Mouse (Mus musculus) naive thymus-derived CD4-positive, alpha-beta T cell, adult 5 months (primary cell): ENCODE measurements around the gene Olfr1438-ps1. TPM values are rescaled to one million over a fixed set of nuclear protein-coding genes. Genes with fewer than 3 reads are reported as not detected.

Experiments used
- polyA plus RNA-seq: library from polyadenylated mRNA; unstranded; fragments of 100-300 nt; shearing (Covaris generic); gene quantifications from one replicate; pipeline ENCODE4 v1.2.1, GENCODE M21; 2017

The Olfr1438-ps1 gene
- not detected for polyA plus RNA-seq

GRCm38 (mm10) chr19:12335810-12336209 lies at the start of gene Olfr1438-ps1:
Gene Olfr1438-ps1, minus strand, starts transcription at chr19:12335910.

DNA sequence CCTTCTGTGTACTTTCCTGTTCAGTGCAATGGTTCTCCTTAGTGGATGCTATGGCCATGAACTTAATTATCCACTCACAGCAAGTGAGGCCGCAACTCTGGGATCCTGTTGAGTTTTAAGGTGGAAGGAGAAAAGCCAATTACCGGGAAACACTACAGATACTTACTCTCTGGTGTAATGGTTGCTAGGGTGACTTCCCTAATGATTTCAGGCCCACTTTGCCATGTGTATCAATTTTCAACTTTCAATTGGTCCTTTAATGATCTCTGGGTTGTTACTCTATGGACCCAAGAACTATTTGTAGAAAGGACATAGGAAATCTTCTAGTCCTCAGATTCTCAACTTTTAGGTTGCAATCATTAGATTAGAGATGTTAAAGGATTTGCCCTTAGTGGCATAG lies 10.7 kb downstream of the Olfr1438-ps1 start, which contains the start of gene Olfr1437:
Gene Olfr1437, minus strand, starts transcription at position 101 of the 400 bp plus-strand sequence.

GRCm38 (mm10) chr19:12299030-12299429 lies 36.7 kb downstream of the Olfr1438-ps1 start, which contains the start of gene Olfr1436:
Gene Olfr1436, minus strand, starts transcription at chr19:12299130.

DNA sequence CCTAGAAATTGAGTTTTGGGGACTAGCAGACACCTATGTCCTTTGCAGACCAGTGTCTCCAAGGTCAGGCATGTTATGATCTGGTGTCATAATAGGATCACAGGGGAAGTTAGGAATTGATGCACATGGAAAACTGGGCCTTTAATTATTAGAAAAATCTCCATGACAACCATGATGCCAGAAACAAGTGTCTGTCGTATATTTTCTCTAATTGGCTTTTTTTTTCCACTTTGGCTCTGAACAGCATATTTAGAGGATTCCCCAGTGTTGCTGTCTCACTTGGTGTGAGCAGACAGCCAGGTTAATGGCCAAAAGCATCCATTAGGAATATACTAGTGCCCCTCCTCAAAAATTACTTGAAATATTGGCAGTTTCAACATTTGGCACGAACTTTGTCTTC lies 56.2 kb downstream of the Olfr1438-ps1 start, which contains the start of gene Olfr1434:
Gene Olfr1434, plus strand, starts transcription at position 301 of the 400 bp plus-strand sequence.

Other genes starting within 250 kb of the Olfr1438-ps1 start
- not detected for gene Olfr1426, start 243.9 kb downstream of the Olfr1438-ps1 start, polyA plus RNA-seq
- gene Olfr1427, start 232.6 kb downstream of the Olfr1438-ps1 start, polyA plus RNA-seq, result not detected
- not detected for gene Olfr1428, start 220.0 kb downstream of the Olfr1438-ps1 start, polyA plus RNA-seq
- gene Olfr76, start 212.7 kb downstream of the Olfr1438-ps1 start, polyA plus RNA-seq, result not detected
- gene Olfr1555-ps1, start 165.8 kb downstream of the Olfr1438-ps1 start, polyA plus RNA-seq, result 0.11 TPM
- not detected for gene Olfr1431, start 135.3 kb downstream of the Olfr1438-ps1 start, polyA plus RNA-seq
- not detected for gene Olfr1432, start 103.3 kb downstream of the Olfr1438-ps1 start, polyA plus RNA-seq
- gene Olfr262, start 94.3 kb downstream of the Olfr1438-ps1 start, polyA plus RNA-seq, result not detected
- gene Olfr235, start 74.9 kb downstream of the Olfr1438-ps1 start, polyA plus RNA-seq, result 0.10 TPM
- gene Olfr1434, start 56.1 kb downstream of the Olfr1438-ps1 start, polyA plus RNA-seq, result not detected
- not detected for gene Olfr1436, start 36.8 kb downstream of the Olfr1438-ps1 start, polyA plus RNA-seq
- gene Olfr1437, start 10.8 kb downstream of the Olfr1438-ps1 start, polyA plus RNA-seq, result not detected
- gene Olfr1440, start 51.4 kb upstream of the Olfr1438-ps1 start, polyA plus RNA-seq, result not detected
- gene Olfr1441, start 81.5 kb upstream of the Olfr1438-ps1 start, polyA plus RNA-seq, result not detected
- gene Pfpl, start 92.0 kb upstream of the Olfr1438-ps1 start, polyA plus RNA-seq, result not detected
- gene Mpeg1, start 124.9 kb upstream of the Olfr1438-ps1 start, polyA plus RNA-seq, result not detected
- gene Dtx4, start 165.5 kb upstream of the Olfr1438-ps1 start, polyA plus RNA-seq, result 2.7 TPM
- 11.4 TPM for gene Fam111a, start 209.8 kb upstream of the Olfr1438-ps1 start, polyA plus RNA-seq